Mouse (Mus musculus): Measurements from ENCODE around the gene Col27a1. TPM values are rescaled to one million over a fixed set of nuclear protein-coding genes. Genes with fewer than 3 reads are reported as not detected.

Gene Col27a1
- total RNA-seq, 2 experiments from 2014 or later, result 0.96 TPM; not detected in 1

DNA sequence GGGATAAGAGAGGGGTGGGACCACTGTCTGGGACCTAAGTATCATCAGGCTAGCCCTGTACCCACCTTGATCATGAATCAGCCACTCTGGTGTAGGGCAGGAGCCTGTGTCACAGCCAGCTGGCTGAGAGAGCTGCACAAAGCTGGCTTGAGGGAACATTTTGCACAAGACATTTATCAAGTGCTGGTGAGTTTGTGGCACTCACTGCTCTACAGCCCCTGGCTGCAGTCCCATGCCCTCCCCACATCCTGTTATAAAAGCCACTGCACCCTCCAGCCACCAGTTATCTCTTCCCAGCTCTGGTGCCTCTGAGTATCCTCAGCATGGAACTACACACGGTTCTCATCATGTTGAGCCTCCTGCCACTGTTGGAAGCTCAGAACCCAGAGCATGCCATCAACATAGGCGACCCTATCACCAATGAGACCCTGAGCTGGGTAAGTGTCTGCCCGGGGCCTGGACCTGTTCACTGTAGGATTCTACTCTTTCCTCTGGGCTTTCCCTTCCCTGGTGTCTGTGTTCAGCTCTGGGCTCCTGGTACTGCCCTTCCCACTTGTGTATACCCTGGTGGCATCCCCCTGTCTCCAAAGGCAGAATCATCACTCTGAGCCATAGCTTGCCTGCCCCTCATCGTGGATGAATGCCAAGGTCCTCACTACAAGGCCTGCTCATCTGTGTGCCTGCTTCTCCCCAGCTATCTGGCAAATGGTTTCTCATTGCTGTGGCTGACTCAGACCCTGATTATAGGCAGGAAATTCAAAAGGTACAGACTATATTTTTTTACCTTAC, 142.3 kb downstream of the Col27a1 start, which contains the start of gene Orm3:
Orm3 (plus strand) TSS at position 286 of the 789 bp plus-strand sequence.
- ATAC-seq (replicated peaks; ENCODE audit: low FRiP score, poor library complexity, severe bottlenecking), result no peak

DNA sequence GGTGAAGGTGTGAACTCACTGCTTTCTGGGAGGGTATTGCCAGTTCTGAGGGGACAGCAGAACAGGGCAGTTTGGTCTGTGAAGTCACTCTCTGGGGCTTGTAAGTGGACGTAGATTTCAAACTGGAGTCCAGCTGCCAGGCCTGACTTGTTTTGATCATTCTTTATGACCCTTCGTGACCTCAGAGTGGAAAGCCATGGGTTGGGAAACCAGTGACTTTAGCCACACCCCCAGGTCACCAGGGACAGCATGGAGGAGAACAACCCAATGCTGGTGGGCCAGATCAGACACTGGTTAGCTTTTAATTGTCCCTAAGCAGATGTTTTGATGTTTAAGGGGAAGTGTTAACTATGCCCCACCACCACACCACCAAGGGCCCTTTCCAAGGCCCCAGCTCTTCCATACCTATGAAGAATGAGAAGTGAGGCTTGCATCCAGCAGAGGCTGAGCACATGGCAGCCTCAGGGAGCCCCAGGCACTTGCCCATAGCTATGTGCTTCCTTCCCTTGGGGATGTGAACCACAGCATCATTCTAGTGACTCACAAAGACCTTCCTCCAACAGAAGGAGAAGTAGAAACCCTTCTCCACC, 143.3 kb downstream of the Col27a1 start:
- no peak for ATAC-seq (replicated peaks; ENCODE audit: low FRiP score, poor library complexity, severe bottlenecking)

DNA sequence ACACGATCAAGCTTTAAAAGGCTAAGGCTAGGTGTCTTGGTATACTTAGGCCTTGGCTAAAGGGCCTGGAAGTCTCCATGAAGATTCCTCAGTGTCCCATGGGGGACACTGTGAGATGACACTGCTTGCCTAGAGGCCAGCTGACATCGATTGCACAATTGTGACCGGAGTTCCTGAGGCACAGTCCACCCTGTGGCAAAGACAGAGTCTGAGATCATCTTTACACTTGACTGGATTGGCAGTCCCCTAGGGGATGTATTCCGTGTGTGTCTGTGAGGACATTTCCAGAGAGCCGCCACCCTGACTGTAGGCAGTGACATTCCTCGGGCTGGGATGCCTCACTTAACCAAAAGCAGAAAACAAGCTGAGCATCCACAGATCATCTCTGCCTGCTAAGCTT, 146.1 kb downstream of the Col27a1 start:
- ATAC-seq (replicated peaks; ENCODE audit: low FRiP score, poor library complexity, severe bottlenecking), result no peak

DNA sequence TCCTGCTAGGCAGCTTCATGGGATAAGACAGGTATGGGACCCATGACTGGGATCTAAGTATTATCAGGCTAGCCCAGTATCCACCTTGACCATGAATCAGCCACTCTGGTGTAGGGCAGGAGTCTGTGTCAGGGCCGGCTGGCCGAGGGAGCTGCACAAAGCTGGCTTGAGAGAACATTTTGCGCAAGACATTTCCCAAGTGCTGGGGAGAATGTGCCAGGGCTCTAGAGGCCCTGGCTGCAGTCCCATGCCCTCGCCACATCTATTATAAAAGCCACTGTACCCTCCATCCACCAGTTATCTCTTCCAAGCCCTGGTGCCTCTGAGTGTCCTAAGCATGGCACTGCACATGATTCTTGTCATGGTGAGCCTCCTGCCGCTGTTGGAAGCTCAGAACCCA, 148.3 kb downstream of the Col27a1 start, which contains the start of gene Orm2:
Orm2 (plus strand) TSS at position 300 of the 400 bp plus-strand sequence.
- no peak for ATAC-seq (replicated peaks; ENCODE audit: low FRiP score, poor library complexity, severe bottlenecking)

DNA sequence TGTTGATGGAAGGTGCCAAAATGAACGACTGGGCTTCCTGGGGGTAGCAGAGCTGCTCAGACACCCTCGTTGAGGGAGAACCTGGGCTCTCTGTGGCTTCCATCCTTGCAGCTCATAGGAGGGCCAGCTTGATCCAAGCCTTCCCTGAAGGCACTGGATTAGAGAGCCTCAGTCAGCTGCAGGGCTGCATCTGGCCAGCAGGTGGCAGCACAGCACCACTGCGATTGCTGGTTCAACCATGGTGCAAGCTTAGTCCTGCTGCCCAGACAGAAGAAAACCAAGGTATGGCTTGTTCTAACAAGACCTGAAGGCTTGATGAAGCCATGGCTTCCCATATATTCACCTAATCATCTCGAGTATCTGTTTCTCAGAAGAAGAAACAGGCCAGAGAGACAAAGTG, 154.8 kb downstream of the Col27a1 start:
- ATAC-seq (replicated peaks; ENCODE audit: low FRiP score, poor library complexity, severe bottlenecking), result peak; percentile 67

DNA sequence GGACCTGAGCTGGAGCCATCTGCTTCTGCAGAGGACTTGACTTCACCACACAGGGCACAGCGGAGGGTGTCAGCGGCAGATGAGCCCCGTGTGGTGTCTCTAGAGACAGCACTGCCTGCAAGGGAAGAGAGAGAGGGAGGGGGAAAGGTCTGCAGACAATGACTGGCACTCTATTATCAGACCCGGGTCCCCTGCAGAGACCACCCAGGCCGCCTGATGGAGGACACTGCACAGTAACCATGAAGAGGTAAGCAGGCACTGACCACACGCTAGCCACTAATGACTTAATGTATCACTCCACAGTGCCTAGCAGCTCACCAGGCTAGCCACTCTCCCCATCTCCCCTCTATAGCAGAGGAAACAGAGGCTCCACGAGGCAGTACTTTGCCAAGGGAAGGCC, 157.1 kb downstream of the Col27a1 start:
- no peak for ATAC-seq (replicated peaks; ENCODE audit: low FRiP score, poor library complexity, severe bottlenecking)

DNA sequence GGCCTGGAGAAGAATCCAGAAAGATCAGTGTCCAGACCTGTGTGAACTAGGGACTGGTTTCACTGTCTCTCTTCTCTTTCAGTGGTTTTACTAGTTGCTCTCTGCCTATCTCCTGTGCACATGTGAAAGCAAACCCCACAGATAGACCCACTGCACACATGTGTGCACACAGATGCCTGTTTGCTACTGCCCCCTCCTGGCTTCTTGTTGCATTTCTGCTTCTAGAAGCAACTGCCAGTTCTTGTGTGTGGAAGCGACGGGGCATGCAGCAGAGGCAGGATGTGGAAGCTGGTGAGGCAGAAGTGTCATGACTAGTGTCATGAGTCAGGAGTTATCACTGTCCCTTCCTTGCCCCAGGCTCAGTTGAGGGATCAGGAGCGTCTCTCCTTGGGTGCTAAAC, 158.1 kb downstream of the Col27a1 start:
- peak; percentile 36 for ATAC-seq (replicated peaks; ENCODE audit: low FRiP score, poor library complexity, severe bottlenecking)

DNA sequence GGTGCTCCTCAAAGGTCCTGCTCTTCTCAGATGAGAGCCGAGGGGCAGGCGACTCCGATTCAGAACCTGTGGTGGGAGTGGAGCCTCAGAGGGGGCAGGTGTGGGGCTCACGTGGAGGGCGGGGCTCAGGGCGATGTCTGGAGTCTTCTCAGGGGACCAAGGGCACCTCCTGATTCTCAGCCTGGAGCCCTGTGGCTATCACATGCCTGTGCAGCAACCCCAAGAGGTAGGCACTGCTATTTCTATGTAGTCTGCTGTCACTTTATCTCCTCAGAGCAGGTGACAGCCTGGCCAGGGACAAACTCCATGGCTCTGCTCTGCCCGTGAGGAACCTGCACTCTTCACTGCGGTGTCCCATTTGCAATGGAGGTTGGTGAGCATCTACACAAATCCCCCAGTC, 159.6 kb downstream of the Col27a1 start:
- peak; percentile 58 for ATAC-seq (replicated peaks; ENCODE audit: low FRiP score, poor library complexity, severe bottlenecking)

DNA sequence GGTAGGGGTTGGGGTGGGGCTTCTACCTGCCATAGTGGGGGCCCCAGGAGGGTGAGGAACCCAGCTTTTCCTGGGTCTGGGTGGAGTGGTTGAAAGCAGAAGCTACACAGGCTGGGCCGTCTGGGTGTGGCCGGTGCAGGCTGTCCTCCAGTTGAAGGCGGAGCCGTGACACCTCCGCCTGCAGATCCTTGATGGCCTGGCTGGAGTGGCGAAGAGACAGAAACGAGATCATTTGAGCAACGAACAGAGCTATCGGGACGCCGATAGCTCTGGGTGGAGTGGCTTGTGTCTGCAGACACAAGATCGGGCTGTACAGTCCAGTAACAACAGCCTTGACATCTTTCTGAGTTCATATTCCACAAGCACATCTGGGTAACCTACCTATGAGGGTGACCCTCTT, 160.5 kb downstream of the Col27a1 start:
- ATAC-seq (replicated peaks; ENCODE audit: low FRiP score, poor library complexity, severe bottlenecking), result peak; percentile 88

DNA sequence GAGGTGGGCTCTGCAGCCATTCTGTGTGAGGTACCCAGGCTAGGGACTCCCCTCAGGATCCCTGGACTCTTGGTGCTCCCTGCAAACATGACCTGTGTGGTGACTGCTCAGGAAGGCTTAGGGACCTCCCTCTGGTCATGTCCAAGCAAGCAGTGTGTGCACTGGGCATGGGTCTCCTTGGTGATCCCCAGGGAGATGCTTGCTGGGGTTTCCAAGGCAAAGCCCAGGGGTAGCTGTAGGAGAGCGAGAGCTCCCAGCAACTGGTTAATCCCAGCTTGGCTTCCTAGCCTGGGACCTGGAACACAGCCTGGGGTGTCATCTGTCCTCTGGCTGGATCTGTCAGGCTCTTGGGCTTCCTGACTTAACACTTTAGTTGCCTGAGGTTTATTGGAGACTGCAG, 161.6 kb downstream of the Col27a1 start:
- no peak for ATAC-seq (replicated peaks; ENCODE audit: low FRiP score, poor library complexity, severe bottlenecking)

DNA sequence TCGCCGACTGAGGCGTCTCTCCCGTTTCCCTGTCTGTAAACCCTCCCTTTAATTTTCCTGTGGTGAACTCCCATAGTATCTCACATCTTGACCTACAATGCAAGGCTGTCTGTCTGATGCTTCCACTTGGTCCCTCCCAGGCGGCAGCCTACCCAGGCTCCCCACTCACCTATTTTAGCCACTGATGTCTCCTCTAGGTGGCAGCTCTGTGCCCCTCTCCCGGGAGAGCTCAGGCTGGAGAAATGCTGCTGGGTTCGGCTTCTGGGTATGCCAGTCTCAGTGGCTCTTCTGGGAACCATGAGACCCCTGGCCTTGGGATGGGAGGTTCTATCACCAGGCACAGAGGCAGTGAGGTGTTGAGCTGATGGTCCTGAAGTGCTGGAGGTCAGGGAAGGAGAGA, 163.7 kb downstream of the Col27a1 start:
- ATAC-seq (replicated peaks; ENCODE audit: low FRiP score, poor library complexity, severe bottlenecking), result no peak

DNA sequence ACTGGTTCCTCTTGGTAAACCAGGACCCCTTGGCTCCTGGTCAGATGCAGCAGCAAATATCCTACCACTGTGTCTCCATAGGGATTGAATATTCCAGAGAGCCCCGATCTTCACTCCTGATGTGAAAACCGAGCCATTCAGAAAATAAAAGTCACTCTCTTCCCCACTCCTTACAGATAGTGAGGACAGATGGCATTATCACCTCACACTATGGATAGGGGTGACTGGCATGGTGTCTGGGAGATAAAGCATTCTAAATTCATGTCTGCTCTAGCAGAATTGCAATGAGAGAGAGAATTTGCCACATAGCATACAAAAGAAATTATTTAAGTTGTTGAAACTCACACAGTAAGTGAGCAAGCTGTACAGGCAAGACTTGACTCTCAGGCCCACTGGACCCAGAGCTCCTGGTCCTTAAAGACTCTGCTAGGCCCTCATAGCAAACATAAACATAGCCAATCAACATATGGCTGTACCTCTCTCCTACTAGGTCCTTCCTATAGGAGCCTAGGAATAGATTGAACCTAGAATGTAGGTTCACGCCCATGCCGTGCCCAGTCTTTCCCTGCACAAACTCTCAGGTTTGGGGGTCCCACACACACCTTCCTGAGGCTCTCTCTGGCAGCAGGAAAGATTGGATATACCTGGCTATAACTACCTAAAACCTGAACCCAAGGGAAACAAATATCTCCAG, 169.0 kb downstream of the Col27a1 start:
- peak; percentile 69 for ATAC-seq (replicated peaks; ENCODE audit: low FRiP score, poor library complexity, severe bottlenecking)

DNA sequence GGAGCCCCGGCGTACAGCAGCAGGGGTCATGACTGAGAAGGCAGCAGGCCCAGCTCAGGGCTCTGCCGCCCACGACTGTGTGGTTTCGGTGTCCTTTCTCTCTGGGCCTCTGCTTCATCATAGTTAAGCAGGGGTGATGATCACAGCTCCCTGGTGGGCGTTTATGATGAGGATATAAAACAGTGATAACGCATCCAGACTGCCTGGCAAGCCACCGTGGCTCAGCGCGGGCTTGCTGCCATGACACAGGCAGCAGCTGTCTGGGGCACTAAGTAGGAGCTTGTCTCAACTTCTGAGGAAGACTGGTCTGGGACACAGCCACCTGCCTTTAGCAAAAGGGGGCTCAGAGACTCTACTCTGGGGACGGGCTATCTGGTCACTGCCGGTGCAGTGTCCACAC, 169.7 kb downstream of the Col27a1 start:
- ATAC-seq (replicated peaks; ENCODE audit: low FRiP score, poor library complexity, severe bottlenecking), result peak; percentile 60

DNA sequence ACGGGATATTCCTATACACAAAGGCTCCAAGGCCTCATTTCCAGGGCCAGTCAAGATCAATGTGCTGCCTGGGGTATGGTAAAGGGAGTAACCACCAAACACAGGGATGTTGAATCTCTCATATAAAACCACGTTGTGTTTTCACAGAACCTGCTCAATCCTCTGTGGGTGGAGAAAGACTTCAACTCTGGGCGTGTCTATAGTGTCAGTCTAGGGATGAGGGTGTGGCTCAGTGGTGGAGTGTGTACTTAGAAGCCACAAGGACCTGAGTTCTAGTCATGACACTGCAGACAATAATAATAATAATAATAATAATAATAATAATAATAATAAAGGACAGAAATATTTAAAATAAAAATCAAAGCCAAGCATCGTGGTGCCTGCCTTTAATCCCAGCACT, 170.5 kb downstream of the Col27a1 start:
- peak; percentile 74 for ATAC-seq (replicated peaks; ENCODE audit: low FRiP score, poor library complexity, severe bottlenecking)

Other genes starting within 250 kb of the Col27a1 start
- gene Zfp618, start 248.4 kb upstream of the Col27a1 start, total RNA-seq (2015; ENCODE audit: low replicate concordance), result not detected in 2 replicates
- gene Zfp618, start 248.4 kb upstream of the Col27a1 start, total RNA-seq (2017; ENCODE audit: low replicate concordance), result not detected in 2 replicates
- gene Ambp, start 59.2 kb upstream of the Col27a1 start, total RNA-seq (2015; ENCODE audit: low replicate concordance), result not detected in 2 replicates
- not detected in 2 replicates for gene Ambp, start 59.2 kb upstream of the Col27a1 start, total RNA-seq (2017; ENCODE audit: low replicate concordance)
- not detected in 2 replicates for gene Kif12, start 41.9 kb upstream of the Col27a1 start, total RNA-seq (2015; ENCODE audit: low replicate concordance)
- gene Kif12, start 41.9 kb upstream of the Col27a1 start, total RNA-seq (2017; ENCODE audit: low replicate concordance), result not detected in 2 replicates
- gene Orm1, start 130.6 kb downstream of the Col27a1 start, total RNA-seq (2015; ENCODE audit: low replicate concordance), result 26.3 TPM in 1 of 2 replicates, not detected in the other
- 14.8 and 18.0 TPM in 2 replicates for gene Orm1, start 130.6 kb downstream of the Col27a1 start, total RNA-seq (2017; ENCODE audit: low replicate concordance)
- gene Orm3, start 142.2 kb downstream of the Col27a1 start, total RNA-seq (2015; ENCODE audit: low replicate concordance), result not detected in 2 replicates
- not detected in 2 replicates for gene Orm3, start 142.2 kb downstream of the Col27a1 start, total RNA-seq (2017; ENCODE audit: low replicate concordance)
- gene Orm2, start 148.4 kb downstream of the Col27a1 start, total RNA-seq (2015; ENCODE audit: low replicate concordance), result not detected in 2 replicates
- not detected in 2 replicates for gene Orm2, start 148.4 kb downstream of the Col27a1 start, total RNA-seq (2017; ENCODE audit: low replicate concordance)
- 16.9 and 18.4 TPM in 2 replicates for gene Akna, start 189.3 kb downstream of the Col27a1 start, total RNA-seq (2015; ENCODE audit: low replicate concordance)
- gene Akna, start 189.3 kb downstream of the Col27a1 start, total RNA-seq (2017; ENCODE audit: low replicate concordance), result 8.2 and 9.5 TPM in 2 replicates